Mouse (Mus musculus) CD8-positive naive resting alpha-beta T cell, adult 2 months (primary cell): ENCODE data around the gene Rhbdf1.

Experiments used
- DNase-seq, 2 experiments: peaks; one replicate each; pipeline ENCODE4 v3.0.0; 2022; ENCODE audit warnings: low read depth in 2 of 2, low spot score in 2 of 2

Gene Rhbdf1

DNA sequence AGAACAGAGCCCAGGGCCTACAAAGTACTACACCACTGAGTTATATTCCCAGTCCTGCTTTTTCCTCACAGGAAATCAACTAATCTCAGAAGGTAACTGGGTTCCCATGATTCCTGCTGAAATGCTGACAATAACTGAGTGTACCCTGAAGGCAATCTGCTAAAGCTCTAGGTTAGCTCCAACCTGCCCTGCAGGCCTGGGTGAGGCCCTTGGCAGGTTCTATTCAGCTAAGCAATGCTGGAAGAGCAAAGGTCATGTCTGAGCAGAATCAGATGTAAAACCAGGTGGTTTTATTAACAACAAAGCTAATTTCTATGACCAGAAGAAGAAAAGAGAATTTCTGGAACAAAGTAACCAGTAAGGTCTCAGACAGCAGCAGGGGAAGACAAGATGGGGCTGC, 19.3 kb upstream of the Rhbdf1 start:
- no peak for DNase-seq

DNA sequence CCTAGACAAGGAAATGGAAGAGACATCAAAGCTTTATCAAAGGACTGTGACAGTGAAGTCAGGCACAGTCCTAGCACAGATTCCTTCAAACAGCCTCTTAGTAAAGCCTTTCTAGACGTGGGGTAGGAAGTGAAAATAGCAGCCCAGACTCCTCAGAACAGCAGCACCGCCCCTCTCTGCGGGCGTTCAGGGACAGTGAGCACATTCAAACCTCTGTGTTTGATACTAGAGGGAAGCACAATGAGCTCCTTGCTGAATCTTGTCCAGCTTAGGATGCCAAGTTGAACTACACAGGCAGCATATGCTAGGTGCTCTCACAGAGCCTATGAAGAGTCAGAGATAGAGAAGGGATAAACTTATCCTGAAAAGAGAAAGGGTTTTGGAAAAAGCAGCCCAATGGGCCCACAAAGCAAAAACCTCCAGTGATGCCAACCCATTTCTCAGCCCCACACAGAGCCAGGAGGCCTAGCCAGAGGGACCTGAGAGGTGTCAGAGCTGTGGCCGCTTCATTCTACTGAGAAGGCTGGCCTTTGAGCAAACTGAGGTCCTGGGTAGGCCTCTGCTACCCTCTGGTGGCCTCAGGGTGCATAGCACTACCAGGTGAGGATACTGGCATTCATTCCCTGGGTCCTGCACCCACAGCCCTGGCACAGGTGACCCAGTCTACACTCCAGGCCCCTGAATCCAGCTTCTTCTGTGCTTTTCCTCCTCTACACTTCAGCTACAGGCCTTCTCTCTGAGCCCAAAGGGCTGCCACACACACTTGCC, 16.2 kb upstream of the Rhbdf1 start:
- peak; percentile 62 to 76 for DNase-seq

DNA sequence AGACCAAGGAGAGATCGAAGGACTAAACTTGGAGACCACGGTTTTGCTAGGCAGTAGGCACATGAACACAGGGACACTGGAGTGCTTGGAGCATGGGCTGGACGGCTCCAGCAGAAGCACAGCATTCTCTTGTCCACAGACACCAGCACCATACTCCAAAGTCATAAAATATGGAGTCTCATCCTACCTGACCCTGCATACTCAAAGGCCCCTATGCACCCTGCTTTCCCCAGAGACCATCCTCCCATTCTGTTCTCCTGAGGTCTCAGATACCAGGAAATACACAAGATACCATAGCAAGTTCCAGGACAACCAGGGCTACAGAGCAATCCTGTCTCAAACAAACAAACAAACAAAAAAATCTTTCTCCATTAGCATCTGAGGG, 15.3 kb upstream of the Rhbdf1 start:
- DNase-seq, result no peak

DNA sequence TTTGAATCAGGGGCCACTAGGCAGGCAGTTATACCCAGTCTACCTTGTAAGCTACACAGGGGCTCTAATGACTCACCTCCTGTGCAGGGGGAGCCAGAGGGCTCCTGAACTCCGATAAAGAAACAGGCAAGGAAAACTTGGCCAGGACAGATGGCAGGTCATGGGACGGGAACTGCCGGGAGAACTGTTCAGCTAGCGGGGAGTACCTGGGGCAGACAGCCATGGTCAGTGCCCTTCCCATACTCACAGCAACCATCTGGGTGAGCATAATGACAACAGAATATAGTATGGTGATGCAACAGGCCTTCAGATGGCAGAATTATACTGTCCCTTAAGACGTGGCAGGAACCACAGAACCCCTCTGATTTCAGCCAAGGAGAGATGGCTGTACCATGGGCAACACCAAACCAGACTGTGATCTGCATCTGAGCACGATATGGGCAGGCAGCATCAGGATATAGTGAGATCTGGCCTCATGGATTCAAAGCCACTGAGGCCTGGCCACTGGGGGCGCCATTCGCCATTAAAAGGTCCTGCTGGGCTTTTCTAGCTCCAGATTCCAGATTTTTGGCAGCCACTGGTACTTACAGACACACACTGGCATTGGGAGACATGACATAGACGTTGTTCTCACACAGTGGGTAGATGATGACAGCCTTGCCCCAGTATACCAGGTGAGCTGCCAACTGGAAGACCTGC, 14.8 kb upstream of the Rhbdf1 start:
- no peak for DNase-seq

GRCm38 (mm10) chr11:32236132-32236531, 14.0 kb upstream of the Rhbdf1 start:
- DNase-seq, result no peak

GRCm38 (mm10) chr11:32235646-32236045, 13.5 kb upstream of the Rhbdf1 start:
- no peak for DNase-seq

GRCm38 (mm10) chr11:32234816-32235485, 12.9 kb upstream of the Rhbdf1 start:
- DNase-seq, result no peak

- DNase-seq, result no peak
Observed at GRCm38 (mm10) chr11:32233895-32234294, 11.8 kb upstream of the Rhbdf1 start.

DNA sequence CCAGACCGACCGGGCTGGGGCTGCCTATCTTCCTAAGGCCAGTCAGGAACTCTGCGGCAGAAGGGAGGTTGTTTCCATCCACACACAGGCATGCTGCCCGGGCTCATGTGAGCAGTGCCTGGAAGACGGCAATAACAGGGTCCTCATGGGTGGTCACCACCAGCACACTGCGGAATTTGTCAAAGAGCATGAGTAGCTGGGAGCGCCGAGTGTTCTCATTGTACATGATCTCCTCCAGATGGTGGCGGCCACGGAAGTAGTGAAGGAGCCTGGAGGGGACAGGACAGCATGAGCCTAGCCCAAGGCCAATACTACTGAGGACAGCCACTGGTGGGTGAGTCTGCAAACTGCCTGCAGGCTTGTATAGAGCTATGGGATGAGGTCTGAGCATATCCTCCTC, 10.7 kb upstream of the Rhbdf1 start:
- no peak for DNase-seq

DNA sequence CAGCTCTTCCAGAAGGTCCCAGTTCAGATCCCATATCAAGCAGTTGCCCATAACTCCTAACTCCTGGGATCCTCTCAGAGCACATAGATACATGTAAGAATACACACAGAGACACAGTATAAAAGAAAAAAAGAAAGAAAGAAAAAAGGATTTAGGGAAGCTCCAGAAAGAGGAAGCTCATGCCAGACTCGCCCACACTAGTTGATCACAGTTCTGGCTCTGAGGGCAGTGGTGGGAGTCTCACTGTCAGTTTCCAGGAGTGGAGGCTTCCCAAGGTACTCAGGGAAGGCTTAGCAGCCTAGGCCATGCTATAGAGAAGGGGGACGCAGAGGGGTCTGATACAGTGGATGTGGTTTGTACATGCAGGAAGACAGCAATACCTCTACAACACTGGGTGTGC, 9.0 kb upstream of the Rhbdf1 start:
- no peak for DNase-seq

DNA sequence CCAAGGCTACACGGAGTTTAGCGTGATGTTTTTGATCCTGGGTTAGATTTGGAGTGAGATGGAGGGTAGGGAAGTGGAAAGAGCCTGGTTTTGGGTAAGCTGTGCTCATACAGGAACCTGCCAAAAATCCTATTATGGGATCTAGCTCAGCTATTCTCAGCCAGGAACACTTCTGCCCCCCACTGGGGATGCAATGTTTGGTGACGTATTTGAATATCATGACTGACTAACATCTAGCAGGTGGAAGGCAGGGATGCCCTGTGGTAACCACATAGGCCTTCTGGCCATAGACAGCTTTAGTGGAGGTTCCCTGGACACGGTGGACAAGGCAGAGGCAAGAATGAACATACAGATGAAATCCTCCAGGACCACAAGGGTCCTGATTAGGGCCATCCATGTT, 8.1 kb upstream of the Rhbdf1 start:
- DNase-seq, result no peak

GRCm38 (mm10) chr11:32228292-32228845, 6.3 kb upstream of the Rhbdf1 start:
- DNase-seq, result no peak

DNA sequence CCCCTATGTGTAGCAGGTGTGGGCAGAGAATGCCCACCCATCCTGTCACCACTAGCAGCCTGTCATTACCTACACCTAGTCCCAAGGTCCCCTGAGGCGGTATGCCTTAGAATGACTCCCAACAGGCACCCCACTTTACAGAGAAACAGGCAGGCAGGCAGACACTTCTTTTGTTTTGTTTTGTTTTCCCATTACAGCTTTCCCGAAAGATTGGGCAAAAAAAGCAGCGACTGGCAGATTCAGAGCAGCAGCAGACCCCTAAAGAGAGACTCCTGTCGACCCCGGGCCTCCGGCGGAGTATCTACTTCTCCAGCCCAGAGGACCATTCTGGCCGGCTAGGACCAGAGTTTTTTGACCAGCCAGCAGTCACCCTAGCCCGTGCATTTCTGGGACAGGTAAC, 5.5 kb upstream of the Rhbdf1 start:
- DNase-seq, result no peak

DNA sequence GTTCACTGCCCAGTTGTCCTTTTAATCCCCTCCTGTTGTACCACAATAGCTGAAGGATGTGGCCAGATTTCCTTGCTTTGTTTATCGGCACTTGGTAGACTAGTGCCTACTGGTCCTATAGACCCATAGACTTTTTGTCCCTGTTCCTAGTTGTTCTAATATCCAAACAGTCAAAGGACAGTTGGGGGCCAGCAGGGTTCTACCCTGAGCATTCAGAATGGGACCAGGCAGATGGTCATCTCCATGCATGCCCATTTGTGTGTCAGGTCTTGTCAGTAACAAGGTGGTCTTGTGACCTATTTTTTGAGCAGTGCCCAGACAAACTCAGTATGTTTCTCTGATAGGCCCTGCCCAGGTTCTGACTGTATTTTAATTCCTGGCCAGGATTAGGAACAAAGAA, 4.9 kb upstream of the Rhbdf1 start:
- no peak for DNase-seq

DNA sequence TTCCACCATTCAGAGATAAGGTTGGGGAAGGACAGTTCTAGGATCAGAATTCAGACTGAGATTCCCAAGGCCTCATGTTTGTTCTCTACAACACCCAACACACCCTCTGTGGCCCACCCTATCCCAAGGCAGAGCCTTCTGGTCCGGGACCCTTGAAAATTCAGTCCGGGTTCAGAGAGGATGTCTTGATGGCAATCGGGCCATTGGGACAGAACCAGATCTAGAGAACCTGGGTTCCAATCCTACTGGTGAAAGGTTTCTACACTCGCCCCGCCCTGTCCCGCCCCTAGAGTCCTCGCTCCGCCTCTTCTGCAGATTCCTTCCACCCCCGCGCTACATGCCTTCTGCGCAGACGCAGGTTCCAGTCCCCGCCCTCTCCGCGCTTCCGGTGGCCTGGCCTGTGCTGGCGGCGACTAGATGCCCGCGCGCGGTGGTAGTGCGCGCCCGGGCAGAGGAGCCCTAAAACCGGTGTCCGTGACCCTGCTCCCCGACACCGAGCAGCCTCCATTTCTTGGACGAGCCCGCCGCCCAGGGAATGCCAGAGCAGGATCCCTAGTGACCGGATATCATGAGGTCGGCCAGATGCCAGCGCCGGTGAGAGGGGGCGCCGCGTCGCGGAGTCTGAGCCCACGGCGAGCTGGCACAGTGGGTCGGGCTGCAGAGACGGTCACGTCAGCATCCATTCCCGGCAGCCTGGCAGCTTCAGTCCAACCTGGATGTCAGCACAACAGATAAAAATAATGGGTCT, 4.2 kb upstream of the Rhbdf1 start, which contains the start of gene Mpg:
Gene Mpg, plus strand, starts transcription at position 382 of the 748 bp plus-strand sequence.
- DNase-seq, result peak; percentile 77 to 79

DNA sequence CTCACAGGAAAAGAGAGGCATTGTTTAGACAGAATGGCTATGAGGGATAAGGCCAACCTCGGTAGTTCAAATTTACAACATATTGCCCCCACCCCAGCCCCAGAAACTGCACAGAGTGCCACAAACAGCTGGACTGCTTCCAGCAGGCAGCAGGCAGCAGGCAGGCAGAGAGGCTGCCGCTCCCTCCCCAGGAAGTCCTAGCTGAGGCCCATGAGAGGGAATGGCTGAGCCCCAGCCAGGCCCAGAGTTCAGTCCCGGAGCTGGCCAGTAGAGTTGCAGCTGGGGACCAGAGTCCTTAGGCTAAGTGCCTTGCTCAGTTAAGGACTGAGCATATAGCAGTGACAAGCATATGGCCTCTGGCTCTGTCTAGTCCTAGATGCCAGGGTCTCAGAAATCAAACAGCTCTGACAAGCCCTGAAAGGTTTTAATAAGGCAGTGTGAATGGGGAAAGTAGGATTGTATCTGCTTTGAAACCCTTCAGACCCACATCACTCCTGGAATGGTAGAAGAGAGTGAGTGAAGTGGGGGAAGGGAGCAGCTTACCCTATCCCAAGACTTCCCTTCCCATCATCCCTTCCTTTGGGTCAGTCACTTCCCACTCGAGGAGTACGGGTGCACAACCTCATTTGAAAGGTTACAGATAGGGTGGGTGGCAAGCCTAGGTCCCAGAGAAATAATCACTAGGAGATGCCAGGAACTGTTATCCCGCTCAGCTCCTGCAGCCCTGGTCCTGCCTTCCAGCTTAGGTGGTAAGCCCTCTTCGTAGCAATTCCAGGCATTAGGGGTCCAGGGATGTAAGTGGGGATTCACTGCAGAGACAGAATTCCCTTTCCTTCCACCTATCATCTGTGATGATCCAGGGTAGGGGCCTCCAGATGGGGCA, 3.4 kb upstream of the Rhbdf1 start:
- no peak for DNase-seq

- no peak for DNase-seq
Observed at GRCm38 (mm10) chr11:32224468-32225139, 2.5 kb upstream of the Rhbdf1 start.

GRCm38 (mm10) chr11:32223297-32223967, 1.3 kb upstream of the Rhbdf1 start:
- DNase-seq, result no peak

GRCm38 (mm10) chr11:32222570-32223194, 582 bp upstream of the Rhbdf1 start:
- no peak for DNase-seq
